Mouse (Mus musculus) bone marrow, adult 2 months (tissue): Measurements from ENCODE around the gene Lmo3. TPM values are rescaled to one million over a fixed set of nuclear protein-coding genes. Genes with fewer than 3 reads are reported as not detected.

ENCODE experiments used
- H3K27ac ChIP-seq: fragments of 200-500 bp; 2 replicates; pipeline ENCODE4 v1.5.1; 2012; ENCODE audit warnings: low read depth, mild to moderate bottlenecking, control low read depth, inconsistent platforms, low read length; ENCODE audit not compliant: control insufficient read depth, poor library complexity, insufficient read depth
- H3K4me1 ChIP-seq: fragments of 200-500 bp; 2 replicates; pipeline ENCODE4 v1.6.1; 2011; ENCODE audit warnings: low read length; ENCODE audit not compliant: control insufficient read depth, insufficient read depth
- H3K4me3 ChIP-seq: fragments of 200-500 bp; replicated peaks from 2 replicates; pipeline ENCODE3; 2011; ENCODE audit warnings: mild to moderate bottlenecking, low read depth, low read length, control low read depth; ENCODE audit not compliant: control insufficient read depth
- CTCF ChIP-seq: fragments of 200-500 bp; IDR thresholded peaks from 2 replicates; pipeline ENCODE4 v1.5.1; 2011; ENCODE audit warnings: low read length, control low read depth; ENCODE audit not compliant: control insufficient read depth, insufficient read depth
- POLR2A ChIP-seq: fragments of 200-500 bp; IDR thresholded peaks from 2 replicates; pipeline ENCODE4 v1.6.1; 2011; ENCODE audit warnings: low read depth, mild to moderate bottlenecking, control low read depth, low read length, borderline replicate concordance; ENCODE audit not compliant: control insufficient read depth
- WGBS: fragments of 180-500 bp; shearing (Covaris S2); methylation state at CpG from one replicate; pipeline ENCODE4 v1.1.7; 2018; 5-methylcytosine and 5-hydroxymethylcytosine counted together
- polyA plus RNA-seq: library from polyadenylated mRNA; stranded (reverse); fragments of >200 nt; gene quantifications from 2 replicates; pipeline ENCODE4 v1.2.4, GENCODE M21; 2011; ENCODE audit warnings: low replicate concordance; ENCODE audit not compliant: missing spikeins, insufficient read depth, insufficient read length

Lmo3 gene
- polyA plus RNA-seq, 1 experiment, result 2.7 TPM

DNA sequence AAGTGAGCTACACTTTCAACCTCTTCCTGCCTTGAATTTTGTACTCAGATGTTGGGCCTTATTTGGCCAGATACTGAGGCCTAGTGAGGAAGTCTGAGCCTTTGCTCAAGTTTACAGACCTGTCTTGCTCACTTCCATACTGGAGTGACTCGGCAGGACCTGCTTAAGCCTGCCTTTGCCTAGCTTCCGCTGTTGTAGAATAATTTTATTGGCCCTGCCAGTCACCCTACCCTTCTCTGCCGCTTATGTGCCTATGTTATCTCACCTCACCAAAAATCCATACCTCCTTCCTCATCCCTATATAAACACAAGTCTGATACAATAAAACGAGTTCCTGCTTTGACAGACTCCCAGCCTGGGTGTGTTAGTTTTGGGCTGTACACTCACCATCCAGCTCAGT lies 235.2 kb downstream of the Lmo3 start:
- WGBS, result 71% methylated on average over 4 of the region's 4 CpGs

DNA sequence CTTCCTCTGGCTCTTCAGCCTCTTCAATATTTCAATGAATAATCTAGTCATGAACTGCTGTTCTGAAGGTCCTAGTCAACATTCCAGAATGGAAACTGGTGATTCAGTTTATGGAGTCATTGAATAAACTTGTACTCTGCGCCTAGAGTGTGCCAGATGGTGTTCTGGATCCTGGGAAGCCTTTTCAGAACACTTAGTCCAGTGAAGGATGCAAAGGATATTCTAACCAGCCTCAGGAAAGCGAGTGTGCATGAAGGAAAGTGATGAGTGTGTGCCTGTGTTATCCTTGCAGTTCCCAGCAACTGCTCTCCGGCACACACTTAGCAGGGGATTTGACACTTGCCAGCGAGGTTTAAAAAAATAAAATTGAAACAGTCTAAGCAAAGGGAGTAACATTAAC lies 245.9 kb downstream of the Lmo3 start:
- Histone ChIP-seq H3K4me3 (no peak overlapping the region), H3K4me1 (no peaks in the 10 kb centered on the region), H3K27ac (no peak overlapping the region)
- TF ChIP-seq CTCF (no peak), POLR2A (no peak)
- 61% methylated on average over 4 of the region's 4 CpGs for WGBS

More for the DNA sequence above, 235.2 kb downstream of the Lmo3 start:
- Histone ChIP-seq H3K4me3 (no peak overlapping the region), H3K27ac (no peak overlapping the region), H3K4me1 (no peaks in the 10 kb centered on the region)
- TF ChIP-seq POLR2A (no peak), CTCF (no peak)

DNA sequence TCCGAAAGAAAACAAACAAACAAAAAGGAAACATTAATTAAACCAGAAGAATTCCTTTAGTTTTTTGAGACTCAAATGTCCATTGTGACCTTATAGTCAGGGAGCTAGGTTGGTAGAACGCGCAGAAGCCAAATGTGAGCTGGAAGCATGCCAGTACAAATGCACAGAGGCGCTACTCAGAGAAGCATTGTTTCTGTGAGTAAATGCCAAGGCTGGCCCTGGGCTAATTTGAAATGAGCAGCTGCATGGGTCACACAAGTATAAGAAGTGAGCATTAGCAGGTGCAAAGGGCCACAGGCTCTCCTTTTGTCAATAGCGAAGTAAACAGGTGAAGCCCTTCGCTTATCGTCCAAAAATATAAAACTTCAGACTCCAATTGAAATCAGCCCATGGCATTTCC lies 247.8 kb downstream of the Lmo3 start:
- WGBS, result 89% methylated on average over 7 of the region's 7 CpGs
- TF ChIP-seq CTCF, result no peak
- TF ChIP-seq POLR2A, result no peak
- Histone ChIP-seq H3K27ac (no peak overlapping the region), H3K4me3 (no peak overlapping the region), H3K4me1 (no peaks in the 10 kb centered on the region)

DNA sequence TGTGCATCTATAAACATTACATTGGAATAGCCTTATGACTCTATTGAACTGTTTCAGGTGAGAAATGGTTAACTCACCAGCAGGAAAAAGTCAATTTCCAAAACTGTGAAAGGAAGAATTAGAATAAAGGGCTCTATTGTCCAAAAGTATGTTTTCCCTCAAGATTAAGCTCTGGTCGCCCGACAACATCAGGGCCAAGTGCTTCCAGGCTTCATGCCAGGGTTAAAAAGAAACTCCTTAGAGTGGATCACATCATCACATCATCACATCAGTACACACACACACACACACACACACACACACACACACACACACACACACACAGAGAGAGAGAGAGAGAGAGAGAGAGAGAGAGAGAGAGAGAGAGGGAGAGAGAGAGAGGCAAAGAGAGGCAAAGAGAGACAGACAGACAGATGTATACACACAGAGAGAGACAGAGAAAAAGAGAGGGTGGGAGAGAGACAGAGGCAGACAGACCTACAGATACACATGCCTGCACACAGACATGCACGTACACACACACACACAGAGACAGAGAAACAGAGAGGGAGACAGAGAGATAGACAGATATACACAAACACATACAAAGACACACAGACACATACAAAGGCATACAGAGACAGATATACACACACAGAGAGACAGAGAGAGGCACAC lies 255.9 kb downstream of the Lmo3 start:
- TF ChIP-seq POLR2A (no peak), CTCF (no peak)
- WGBS, result 54% methylated on average over 3 of the region's 3 CpGs
- H3K27ac ChIP-seq, result no peak overlapping the region
- no peaks in the 10 kb centered on the region for H3K4me1 ChIP-seq
- no peak overlapping the region for H3K4me3 ChIP-seq

DNA sequence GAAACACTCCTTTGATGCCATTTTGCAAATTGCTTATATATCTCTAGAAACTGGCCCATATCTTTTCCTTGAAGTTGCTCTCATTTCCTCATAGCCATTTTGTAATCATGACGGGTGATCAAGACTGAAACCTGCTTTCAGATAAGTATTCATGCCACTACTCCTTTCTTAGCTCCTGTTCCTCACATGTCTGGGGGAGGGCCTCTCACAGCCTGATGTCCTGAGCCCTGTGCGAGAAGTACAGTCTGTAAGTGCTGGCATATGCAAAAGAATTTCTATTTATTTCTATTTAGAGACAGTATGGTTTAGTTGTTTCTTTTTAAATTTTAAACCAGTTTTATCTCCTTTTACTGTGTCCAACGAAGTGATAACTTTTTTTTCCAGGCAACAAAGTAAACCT lies 256.6 kb downstream of the Lmo3 start:
- Histone ChIP-seq H3K27ac (no peak overlapping the region), H3K4me3 (no peak overlapping the region), H3K4me1 (no peaks in the 10 kb centered on the region)
- 58% methylated on average over 3 of the region's 3 CpGs for WGBS
- TF ChIP-seq POLR2A (no peak), CTCF (no peak)

DNA sequence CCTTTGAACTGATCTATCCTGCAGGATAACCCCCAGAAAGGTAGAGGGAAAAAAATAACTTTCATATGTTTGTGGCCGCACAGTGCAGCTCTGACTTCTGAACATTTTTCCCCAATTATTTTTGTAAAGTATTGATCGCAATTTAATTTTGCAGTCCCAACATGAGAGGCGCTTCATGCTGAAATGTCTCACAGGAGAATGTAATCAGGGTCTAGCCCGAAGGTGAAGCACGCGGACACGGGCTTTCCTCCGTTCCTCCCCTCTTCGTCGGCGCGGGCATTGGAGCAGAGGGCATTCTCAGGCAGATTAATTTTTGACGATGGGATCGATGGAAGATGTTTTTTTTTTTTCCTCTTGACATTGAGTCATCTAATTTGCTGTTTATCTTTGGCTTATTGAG lies 258.4 kb downstream of the Lmo3 start:
- Histone ChIP-seq H3K4me1 (no peaks in the 10 kb centered on the region), H3K27ac (no peak overlapping the region), H3K4me3 (no peak overlapping the region)
- TF ChIP-seq CTCF (no peak), POLR2A (no peak)
- WGBS, result 89% methylated on average over 14 of the region's 14 CpGs

DNA sequence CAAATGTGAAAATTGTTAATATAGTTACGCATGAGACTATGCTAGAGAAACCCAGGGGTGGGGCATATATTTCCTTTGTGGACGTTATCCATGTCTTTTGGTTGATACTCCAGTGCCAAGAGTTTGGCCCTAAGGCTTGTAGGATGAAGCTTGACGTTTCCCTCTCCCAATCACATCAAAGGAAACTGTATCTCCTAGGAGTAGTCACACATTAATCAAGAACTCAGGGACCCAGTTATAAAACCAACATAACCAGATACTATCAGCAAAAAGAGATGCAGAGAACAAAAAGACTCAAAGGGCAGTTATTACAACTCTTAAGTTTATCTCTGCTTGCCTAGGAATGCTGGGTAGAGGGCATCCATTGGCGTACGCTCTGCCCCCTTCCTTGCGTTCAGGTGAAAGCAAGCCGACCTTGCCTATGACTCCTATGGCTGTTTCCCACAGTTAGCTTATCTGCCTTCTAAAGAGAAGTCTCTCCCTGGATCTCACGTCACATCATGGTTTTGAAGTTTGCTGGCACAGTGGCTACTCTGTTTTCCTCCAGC lies 261.5 kb downstream of the Lmo3 start:
- no peak overlapping the region for H3K4me3 ChIP-seq
- 75% methylated on average over 8 of the region's 8 CpGs for WGBS
- H3K4me1 ChIP-seq, result no peaks in the 10 kb centered on the region
- TF ChIP-seq POLR2A (no peak), CTCF (no peak)
- no peak overlapping the region for H3K27ac ChIP-seq

Other genes starting within 250 kb of the Lmo3 start
- not detected in 2 replicates for gene Igbp1b, start 76.6 kb upstream of the Lmo3 start, polyA plus RNA-seq